Mouse (Mus musculus): Measurements from ENCODE around the gene Fosl1. TPM values are rescaled to one million over a fixed set of nuclear protein-coding genes. Genes with fewer than 3 reads are reported as not detected.
"Not testable (repeated sequence)": the region's sequence is repeated elsewhere in the genome, so short reads cannot be mapped to it uniquely, and the experiment has no call there.

Gene Fosl1
- total RNA-seq (2022) = not detected

DNA sequence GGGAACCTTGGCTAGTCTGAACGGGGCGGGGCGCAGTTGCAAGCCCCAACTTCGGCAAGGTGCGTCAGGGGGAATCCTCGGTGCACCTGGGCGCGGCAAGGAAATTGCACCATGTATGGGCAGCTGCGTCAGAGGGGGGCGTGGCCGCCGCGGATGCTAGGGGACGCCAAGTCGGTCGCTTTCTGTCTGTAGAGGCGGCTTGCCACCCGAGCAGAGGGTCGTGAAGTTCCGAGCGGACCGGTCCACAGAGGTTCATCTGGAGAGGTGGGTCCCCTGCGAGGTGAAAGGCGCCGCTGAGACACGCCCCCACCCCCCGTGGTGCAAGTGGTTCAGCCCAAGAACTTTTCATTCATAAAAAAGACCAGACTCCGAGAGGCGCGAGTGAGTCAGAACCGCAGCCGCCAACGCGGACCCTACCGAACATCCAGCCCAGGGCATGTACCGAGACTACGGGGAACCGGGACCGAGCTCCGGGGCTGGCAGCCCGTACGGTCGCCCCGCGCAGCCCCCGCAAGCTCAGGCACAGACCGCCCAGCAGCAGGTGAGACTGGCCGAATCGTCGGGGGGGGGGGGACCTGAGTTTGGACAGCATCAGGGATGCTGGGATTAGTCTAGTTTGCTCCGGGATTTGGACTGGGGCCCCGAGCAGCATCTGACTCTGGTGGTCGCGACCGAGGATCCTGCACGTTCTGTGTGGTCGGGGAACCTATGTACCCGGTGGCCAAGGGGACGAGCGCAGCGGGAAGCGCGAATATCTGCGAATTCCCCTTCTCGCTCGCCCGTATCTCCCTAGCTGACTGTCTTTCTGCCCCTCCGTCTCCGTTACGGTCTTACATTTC is at the start of gene Fosl1:
TSS of gene Fosl1 (plus strand) at position 33 of the 839 bp plus-strand sequence.
- DNase-seq (ENCODE audit: low spot score in 2 of 2) = peak in 1 of 2 experiments; percentile 67

GRCm38 (mm10) chr19:5401073-5401472 is 46.3 kb upstream of the Fosl1 start:
- DNase-seq (ENCODE audit: low spot score in 2 of 2) = not testable (repeated sequence)

GRCm38 (mm10) chr19:5402293-5402692 is 45.1 kb upstream of the Fosl1 start, which contains the start of gene Tsga10ip:
Gene Tsga10ip (minus strand): TSS chr19:5402526.
- no peak for DNase-seq (ENCODE audit: low spot score in 2 of 2)

- no peak for DNase-seq (ENCODE audit: low spot score in 2 of 2)
These were observed 41.4 kb upstream of the Fosl1 start for GRCm38 (mm10) chr19:5405924-5406323.

GRCm38 (mm10) chr19:5406531-5407126 is 40.7 kb upstream of the Fosl1 start:
- peak in 1 of 2 experiments; percentile 57 for DNase-seq (ENCODE audit: low spot score in 2 of 2)

DNA sequence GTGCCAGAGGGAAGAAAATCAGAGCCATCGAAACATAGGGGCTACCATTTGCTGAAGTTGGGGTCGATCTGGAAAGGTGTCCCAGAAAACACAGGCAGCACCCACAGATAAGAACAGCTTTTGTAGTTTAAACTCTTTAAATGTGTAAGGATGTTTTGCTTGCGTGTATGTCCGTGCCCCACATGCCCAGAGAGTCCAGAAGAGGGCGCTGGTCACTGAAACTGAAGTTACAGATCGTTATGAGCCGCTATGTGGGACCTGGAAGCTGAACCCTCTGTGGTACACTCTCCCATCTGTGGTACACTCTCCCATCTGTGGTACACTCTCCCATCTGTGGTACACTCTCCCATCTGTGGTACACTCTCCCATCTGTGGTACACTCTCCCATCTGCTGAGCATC is 40.2 kb upstream of the Fosl1 start:
- no peak for DNase-seq (ENCODE audit: low spot score in 2 of 2)

DNA sequence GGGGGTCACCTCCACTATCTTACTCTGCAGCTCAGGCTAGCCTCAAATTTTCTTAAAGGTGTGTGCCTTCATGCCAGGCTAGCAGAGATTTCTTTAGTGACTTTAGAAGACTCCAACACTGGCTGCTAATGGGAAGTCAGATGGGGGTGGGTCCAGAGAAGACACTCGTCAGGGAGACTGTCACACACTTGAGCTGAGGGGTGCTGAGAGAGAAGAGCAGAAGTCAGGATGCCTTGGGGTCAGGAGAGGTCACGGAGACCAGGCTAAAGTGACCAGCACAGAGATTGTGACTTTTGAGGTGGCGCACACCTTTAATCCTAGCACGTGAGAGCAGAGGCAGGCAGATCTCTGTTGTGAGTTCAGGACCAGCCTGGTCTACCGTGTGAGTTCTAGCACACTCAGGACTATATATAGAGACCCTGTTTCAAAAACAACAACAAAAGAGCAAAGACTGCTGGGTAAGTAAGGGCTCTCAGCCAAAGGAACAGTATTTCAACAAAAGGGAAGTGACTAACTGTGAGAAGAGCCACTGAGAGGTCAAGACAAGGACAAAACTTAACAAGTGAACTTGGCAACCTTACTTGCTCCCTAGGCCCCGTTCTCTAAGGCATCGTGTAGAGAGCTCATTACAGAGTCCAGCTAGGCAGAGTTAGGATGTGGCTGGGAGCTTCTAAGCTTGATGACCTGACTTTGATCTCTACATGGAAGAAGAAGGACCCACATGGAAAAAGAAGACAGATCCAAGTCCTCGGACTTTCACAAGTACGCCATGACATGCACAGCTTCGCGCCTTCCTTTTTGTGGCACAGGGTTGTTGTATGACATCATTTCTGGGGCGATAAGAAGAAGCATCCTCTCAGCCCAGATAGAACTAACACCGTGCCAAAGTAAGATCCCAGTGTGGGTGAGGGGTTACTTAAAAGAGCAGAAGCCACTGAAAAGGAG is 39.0 kb upstream of the Fosl1 start:
- DNase-seq (ENCODE audit: low spot score in 2 of 2) = no peak

DNA sequence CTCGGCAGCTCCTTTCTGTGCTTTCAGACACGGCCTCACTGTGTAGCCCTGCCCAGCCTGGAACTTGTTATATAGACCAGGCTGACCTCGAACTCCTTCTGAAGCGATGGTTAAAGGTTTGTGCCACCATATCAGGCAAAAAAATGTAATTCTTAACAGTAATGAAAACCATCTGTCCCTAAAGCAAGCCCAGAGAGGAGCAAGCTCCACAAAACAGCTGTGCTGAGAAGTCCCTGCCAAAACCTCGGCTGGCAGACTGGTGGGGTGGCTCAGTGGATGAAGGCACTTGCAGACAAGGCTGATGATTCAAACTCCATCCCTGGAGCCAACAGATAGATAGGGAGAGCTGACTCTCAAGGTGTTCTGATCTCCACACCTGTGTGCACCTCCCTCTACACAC is 38.3 kb upstream of the Fosl1 start:
- DNase-seq (ENCODE audit: low spot score in 2 of 2) = no peak

GRCm38 (mm10) chr19:5410641-5411040 is 36.7 kb upstream of the Fosl1 start:
- DNase-seq (ENCODE audit: low spot score in 2 of 2) = no peak

DNA sequence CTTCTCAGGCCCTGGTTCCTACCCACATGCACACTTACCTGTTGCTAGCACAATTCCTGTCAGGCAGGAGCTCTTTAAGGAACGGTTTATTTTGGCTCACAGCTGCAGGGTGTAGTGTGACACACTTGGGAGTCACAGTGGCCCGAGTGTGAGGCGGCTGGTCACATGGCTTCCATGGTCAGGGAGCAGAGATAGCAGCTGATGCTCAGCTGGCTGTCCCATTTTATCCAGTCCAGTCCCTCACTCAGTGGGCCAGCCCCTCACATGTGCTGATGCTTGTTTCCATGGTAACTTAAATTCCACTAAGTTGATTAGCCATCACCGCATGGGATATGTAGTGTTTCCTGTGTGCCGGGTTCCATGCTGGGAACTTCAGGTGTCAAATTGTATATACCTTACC is 35.4 kb upstream of the Fosl1 start:
- no peak for DNase-seq (ENCODE audit: low spot score in 2 of 2)

DNA sequence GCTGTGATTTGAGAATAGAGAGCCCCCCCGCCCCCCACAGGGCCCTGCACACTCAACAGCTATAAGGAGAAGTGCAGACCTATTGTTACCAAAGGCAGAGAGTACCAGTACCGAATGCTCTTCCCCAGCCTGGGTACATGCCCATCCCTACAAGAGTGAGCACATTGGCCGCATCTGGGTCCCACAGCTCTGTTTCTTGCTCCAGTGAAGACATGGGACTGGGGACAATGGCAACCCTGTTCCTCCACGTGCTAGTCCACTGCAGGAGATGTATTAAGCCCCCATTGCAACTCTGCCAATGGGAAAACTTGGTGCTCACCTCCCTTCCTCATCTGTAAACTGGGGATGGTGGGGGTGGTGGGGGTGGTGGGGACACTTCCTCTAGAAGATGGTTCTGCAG is 33.5 kb upstream of the Fosl1 start:
- no peak for DNase-seq (ENCODE audit: low spot score in 2 of 2)

DNA sequence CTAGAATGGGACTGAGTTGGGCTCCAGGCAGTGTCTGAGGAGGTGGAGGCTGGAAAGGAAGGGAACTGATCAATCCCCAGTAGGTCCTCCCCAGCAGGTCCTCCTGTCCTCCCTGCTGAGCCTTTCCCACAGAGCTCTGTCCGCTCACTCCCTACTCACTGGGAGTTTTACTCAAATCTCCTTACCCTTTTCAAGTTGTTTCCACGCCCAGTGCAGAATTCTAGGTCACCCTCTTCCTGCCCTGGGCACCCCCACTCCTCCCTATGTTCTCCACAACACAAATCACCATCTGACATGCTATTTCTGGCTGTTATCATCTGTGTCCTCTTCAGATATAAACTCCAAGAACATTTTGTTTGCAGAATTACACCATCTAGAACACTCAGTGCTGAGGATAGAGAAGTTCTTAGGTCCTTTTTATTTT is 32.8 kb upstream of the Fosl1 start:
- no peak for DNase-seq (ENCODE audit: low spot score in 2 of 2)

DNA sequence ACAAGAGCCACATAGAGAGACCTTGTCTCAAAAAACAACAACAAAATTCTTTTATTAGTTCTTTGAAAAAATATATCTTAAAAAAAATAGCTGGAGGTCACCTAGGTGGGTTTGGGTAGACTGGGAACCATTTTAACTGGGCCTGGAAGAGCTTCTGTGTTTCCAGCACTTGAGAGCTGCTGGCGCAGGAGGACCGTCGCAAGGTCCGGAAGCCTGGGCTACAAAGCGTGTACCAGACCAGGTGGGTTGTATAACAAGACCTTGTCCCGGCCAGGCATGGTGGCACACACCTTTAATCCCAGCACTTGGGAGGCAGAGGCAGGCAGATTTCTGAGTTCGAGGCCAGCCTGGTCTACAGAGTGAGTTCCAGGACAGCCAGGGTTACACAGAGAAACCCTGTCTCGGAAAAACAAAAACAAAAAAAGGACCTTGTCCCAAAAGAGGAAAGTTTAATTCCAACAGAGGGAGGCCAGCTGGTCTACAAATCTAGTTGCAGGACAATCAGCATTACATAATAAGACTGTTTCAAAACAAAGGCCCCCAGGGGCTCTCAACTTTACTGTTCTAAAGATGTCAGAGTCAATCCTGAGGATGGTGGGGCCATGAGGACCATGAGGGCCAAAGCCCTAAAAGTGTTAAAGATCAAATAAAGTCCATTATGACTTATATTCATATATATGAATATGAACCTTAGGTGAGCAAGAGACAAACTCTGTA is 28.4 kb upstream of the Fosl1 start:
- DNase-seq (ENCODE audit: low spot score in 2 of 2) = no peak

- DNase-seq (ENCODE audit: low spot score in 2 of 2) = no peak
These were observed 27.7 kb upstream of the Fosl1 start for GRCm38 (mm10) chr19:5419630-5420029.

GRCm38 (mm10) chr19:5420579-5420978 is 26.8 kb upstream of the Fosl1 start:
- DNase-seq (ENCODE audit: low spot score in 2 of 2) = no peak

DNA sequence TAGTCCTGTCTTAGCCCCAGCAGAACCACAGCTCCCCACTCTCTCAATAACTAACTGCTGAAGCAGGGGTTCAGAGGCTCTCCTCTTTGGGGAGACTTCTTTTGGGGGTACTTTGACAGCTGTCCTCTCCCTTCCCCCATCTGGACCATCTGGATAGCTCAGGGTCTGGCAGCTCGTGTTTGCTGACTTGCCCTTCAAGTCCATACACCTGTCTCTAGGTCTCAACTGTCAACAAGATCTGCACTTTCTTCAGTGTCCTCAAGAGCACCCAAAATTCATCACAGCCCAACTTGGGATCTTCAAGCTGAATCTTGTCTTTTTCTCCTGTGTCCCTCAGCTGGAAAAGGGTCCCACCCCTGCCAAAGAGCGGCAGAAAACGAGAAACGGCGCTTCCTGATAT is 25.6 kb upstream of the Fosl1 start:
- DNase-seq (ENCODE audit: low spot score in 2 of 2) = no peak

DNA sequence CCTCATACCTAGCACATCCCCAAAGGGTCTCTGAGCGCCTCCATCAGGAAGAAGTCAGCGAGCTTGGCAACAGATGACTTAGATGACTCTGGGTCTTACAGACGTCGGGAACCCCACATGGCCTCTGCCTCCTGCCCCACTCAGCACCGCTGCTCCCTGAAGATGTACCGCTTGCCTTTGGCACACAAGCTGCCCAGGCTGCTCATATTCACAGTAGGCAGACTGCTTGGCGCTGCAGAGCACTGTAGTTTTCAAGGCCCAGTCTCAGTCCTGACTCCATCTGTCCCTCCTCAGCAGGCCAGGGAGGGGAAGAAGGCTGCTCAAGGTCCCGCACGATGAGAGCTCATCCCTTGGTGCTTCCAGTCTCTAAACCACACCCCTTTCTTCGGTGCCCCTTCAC is 25.1 kb upstream of the Fosl1 start:
- DNase-seq (ENCODE audit: low spot score in 2 of 2) = no peak

DNA sequence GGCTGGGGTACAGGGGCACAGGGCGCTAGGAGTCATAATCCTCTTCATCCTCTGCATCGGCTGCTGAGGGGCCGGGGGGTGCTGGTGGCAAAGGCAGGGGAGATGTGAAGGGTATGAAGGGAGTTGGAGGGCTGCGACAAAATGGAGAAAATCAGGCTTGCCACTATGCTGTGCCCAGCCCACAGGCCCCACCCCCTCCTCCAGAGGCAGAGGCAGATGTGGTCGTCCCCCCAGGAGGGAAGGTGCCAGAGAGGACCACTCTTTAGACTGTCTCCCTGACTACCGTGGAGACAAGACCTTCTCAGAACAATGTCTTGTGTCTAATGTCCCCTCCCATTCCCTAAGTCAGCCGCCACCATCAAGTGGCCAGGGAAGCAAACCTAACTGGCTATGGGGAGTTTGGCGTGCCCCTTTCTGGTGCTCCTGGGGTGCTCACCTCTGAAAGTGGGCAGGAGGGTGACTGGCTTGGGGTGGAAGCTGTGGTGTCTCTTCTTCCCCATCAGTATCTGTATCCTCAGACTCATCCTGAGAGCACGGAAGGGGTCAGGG is 24.4 kb upstream of the Fosl1 start:
- no peak for DNase-seq (ENCODE audit: low spot score in 2 of 2)

DNA sequence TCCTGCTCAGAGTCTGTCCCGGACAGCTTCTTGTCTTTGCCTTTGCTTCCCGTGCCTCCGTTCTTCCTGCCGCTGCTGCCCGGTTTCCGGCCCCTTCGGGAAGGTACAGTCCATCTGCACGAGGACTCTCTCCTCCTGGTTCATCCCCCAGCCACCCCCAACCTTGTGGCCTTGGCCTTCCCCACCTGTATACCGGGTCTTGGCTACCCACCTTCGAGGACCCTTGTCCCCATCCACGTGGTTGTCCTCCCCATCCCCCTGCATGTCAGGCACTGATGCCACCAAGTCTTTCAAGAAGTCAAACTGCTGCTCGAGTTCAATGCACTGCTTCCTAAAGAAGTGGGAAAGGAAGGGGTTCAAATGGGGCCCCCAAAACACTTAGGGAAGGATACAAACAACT is 23.8 kb upstream of the Fosl1 start:
- no peak for DNase-seq (ENCODE audit: low spot score in 2 of 2)

GRCm38 (mm10) chr19:5424092-5424781 is 23.1 kb upstream of the Fosl1 start:
- peak in 1 of 2 experiments; percentile 50 for DNase-seq (ENCODE audit: low spot score in 2 of 2)

Data from left cerebral cortex, adult 8-10 months (tissue).